Mouse (Mus musculus) cerebellum, postnatal 36 days (tissue): ENCODE data around the gene Stub1.

Source experiments
- DNase-seq, 2 experiments: peaks; one replicate each; pipeline ENCODE4 v3.0.0; 2021 to 2022; ENCODE audit warnings: mixed read lengths in 2 of 2

Gene Stub1

DNA sequence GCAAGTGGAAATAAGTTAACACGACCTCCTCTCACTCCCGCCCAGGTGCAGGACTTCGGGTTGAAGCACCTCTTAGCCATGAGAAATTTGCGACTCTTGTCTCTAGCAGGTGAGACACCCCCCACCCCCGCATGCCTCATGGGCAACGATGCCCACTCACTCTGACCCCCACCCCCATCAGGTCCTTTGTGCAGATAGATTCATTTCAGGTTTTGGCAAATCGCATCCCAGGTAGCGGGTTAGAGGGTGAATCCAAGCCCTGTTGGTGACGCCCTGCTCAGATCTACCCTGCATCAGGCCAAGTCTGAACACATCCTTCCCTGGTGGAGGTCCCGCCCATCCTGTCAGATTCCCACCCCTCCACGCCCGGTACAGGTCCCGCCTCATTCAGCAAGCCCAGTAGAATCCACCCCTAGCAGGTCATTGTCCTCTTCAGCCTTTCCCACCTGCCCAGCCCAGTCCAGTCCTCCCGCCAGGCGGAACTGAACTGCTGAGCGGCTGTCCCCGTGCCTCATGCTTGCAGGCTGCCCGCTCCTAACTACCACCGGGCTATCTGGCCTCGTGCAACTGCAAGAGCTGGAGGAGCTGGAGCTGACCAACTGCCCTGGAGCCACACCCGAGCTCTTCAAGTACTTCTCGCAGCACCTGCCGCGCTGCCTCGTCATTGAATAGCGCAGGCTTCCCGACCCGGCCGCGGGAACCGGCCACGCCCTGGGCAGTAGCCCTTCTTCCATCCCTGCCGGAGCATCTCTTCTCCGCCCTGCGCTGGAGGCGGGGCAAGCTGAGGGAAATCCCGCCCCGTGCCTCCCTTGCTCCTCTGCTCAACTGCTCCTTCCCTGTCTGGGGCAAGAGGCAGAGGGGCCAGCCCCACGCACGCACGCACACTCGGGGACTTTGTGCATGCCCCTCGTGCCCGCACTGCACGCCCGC lies 14.1 kb downstream of the Stub1 start:
- no peak for DNase-seq

DNA sequence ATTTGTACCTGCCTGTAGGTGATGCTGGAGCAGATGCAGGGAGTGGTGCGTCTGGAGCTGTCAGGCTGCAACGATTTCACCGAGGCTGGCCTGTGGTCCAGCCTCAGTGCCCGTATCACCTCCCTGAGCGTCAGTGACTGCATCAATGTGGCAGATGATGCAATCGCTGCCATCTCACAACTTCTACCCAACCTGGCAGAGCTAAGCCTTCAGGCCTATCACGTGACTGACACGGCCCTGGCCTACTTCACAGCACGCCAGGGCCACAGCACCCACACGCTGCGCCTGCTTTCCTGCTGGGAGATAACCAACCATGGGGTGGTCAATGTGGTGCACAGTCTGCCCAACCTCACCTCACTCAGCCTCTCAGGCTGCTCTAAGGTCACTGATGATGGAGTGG lies 15.5 kb downstream of the Stub1 start:
- no peak for DNase-seq

DNA sequence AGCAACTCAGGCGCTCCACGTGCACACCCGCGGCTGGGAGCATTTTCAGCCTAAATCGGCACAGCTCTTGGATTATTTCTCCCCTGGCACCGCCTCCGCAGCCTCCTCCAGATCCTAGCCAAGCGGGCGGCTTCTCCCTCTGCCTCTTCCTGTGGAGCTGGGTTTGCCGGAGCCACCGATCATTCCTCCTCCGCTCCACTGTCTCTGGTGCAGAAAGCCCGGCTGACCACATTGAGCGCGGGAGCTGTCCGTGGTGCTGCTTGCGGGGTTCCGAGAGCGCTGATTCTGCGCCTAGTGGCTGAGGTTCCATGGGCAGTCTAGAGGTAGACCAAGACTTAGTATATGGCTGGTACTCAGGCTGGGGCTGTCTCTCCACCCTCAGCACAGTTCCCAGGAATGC lies 19.7 kb downstream of the Stub1 start:
- peak; percentile 69 to 70 for DNase-seq

DNA sequence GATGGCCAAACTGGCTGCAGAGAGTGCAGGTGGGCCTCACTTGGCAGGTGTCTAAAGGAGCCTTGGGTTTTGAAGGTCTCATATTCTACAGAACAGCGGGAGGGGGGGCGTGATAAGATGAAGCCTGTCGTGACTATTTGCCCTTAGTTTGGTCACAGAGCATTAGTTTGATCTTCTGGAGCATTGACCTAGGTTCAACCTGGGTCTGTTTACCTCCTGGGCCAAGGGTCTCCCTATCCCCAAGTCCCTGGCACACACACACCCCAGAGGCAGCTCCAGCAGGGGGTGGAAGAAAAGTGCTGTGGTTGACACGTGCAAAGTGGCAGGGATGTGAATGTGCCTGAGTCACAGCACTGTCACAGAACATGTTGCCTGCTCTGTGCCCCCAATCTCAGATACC lies 22.3 kb downstream of the Stub1 start:
- DNase-seq, result peak in 1 of 2 experiments; percentile 10

DNA sequence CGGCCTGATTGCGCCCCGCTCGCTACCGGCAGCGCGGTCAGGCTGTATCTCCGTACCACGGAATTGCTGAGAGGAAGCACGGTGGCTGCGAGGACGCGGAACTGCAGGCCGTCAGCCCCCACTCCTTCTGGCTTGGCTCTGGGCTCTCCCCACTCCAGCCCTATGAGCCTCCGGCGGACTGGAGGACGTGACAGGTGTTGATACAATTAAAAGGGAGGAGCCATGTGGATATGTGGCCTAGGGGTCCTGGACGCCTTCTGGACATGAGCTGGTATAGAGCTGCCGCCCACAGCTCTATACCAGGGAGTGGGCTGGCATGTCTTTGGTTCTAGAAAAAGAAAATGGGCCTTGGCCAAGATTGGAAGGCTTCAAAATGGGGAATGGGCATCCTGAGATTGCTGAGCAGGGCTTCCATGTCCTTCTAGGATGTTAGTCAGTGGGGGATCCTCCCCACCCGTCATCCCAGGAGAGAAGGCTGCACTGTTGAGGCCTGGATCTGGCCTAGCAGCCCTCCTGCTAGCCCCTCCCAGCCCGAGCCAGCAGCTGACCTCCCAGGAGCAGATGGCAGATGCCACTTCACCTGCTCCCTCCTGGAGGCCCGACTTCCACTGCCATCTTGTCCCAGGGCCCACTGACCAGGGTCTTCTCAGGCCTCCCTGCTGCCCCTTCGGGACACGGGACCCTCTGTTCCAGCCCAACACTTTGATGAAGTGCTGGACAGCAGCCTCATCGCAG lies 23.4 kb downstream of the Stub1 start:
- DNase-seq, result peak; percentile 68 to 77

DNA sequence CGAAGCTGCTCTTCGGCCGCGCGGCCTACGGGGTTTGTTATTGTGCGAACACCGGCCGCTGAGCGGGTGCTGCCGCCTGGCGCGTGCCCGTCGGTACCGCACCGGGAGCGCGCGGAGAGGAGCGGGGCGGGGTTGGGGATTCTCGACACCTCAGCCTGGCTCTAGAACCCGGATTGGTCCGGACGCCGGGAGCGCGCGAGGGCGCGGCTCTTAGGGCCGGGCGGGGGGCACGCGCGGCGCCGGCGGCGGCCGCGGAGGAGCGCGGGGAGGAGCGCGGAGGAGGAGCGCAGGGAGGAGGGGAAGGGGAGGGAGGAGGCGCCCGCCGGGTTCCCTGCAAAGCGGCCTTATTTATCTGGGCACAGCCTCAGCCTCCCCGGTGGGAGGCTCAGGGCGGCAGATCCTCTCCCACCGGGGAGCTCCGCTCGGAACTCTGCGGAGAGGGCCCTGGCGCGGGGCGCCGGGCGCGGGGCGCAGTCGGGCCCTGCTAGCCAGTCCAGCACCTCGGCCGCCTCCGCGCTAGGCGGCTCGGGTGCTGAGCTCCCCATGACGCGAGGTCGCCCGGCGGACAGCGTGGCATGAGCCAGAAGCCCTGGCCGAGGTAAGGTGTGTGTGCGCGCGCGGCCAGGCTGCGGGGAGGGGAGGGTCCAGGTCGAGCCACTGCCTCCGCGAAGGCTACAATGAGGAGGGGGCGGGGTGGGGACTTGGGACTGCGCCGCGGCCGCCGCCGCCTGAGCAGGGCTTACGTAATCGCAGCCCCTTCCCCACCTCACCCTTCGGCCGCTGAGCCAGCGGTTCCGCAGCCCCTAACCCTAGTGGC lies 24.2 kb downstream of the Stub1 start, which contains the start of gene Fbxl16:
Gene Fbxl16, plus strand, starts transcription at position 297 of the 817 bp plus-strand sequence.
- peak; percentile 94 to 97 for DNase-seq

GRCm38 (mm10) chr17:25808028-25808427 lies 25.2 kb downstream of the Stub1 start:
- peak in 1 of 2 experiments; percentile 10 for DNase-seq

DNA sequence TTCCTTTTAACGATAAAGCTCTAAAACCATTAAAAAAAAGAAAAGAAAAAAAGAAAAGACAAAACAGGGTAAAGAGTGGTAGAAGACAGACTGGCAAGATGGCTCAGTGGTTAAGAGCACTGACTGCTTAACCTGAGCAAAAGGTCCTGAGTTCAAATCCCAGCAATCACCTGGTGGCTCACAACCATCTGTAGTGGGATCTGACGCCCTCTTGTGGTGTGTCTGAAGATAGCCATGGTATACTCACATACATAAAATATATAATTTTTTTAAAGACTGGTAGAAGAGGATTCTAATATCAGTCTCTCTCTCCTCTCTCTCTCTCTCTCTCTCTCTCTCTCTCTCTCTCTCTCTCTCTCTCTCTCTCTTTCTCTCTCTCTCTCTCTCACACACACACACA lies 25.8 kb downstream of the Stub1 start:
- peak in 1 of 2 experiments; percentile 9 for DNase-seq

DNA sequence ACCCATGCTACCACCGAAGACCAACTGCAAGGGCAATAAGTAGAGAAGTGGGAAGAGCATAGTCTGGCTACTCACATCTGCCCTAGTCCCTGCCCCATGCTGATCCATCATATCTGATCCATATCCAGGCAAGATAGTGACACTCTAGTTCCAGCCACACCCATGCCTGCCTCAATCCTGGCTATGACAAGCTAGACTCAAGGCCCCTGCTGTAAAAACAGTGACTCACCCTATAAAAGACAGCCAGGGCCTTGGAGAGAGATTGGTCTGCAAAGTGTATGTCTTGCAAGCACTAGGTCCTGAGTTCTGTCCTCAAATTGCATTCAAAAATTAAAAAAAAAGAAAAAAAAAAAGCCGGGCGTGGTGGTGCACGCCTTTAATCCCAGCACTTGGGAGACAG lies 26.7 kb downstream of the Stub1 start:
- peak in 1 of 2 experiments; percentile 1 for DNase-seq

- peak in 1 of 2 experiments; percentile 36 for DNase-seq
These were observed 30.2 kb downstream of the Stub1 start for GRCm38 (mm10) chr17:25802825-25803517.

- peak; percentile 64 to 77 for DNase-seq
These were observed 32.2 kb downstream of the Stub1 start for GRCm38 (mm10) chr17:25801029-25801428.

GRCm38 (mm10) chr17:25796951-25797369 lies 36.2 kb downstream of the Stub1 start, which contains the start of gene Metrn:
Metrn (minus strand) TSS chr17:25797136.
- peak in 1 of 2 experiments; percentile 67 for DNase-seq

GRCm38 (mm10) chr17:25796211-25796771 lies 36.9 kb downstream of the Stub1 start:
- no peak for DNase-seq

GRCm38 (mm10) chr17:25795609-25796092 lies 37.6 kb downstream of the Stub1 start, which contains the start of gene AC134908.4:
AC134908.4 (minus strand) TSS chr17:25795659.
- no peak for DNase-seq

- peak in 1 of 2 experiments; percentile 11 for DNase-seq
These were observed 38.2 kb downstream of the Stub1 start for GRCm38 (mm10) chr17:25794998-25795397.

DNA sequence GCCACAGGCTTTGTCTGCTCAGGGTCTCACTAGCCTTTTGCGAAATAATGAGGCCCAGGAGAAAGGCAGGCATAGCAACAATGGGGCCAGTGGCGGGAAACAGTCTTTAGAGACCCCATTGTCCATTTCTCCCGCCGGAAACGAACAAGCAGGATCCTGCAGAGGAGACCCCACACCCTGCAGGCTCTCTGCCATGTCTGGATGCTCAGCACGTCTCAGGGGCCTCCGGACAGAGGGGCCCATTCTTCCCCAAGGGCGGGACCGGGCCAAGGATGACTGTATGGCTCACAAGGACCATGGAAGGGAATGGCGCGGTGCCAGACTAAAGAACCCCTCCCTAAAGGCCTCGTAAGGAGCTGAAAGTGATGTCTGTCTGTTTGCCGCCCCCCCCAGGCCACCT lies 39.0 kb downstream of the Stub1 start:
- DNase-seq, result peak in 1 of 2 experiments; percentile 19

DNA sequence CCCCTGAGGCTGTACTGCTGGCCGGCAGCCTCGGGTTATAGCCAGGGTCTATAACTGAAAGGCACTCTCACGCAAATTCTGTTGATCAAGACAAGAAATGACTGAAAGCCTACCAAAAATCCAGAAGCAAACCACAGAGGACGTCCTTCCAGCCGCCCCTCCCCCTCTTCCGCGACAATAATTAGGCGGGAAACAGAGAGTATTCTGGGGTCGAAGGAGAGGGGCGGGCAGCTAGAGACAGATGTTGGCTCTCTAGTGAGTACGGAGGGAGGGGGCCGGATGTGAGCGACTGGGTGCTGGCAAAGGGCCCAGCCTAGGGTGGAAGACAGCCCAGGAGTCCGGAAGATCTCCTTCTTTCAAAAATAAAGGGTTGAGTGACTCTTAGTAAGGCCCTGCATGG lies 40.6 kb downstream of the Stub1 start, which contains the start of gene Fam173a:
Gene Fam173a, minus strand, starts transcription at position 287 of the 400 bp plus-strand sequence.
- peak; percentile 53 to 57 for DNase-seq

- DNase-seq, result peak; percentile 86 to 90
These were observed 41.2 kb downstream of the Stub1 start for GRCm38 (mm10) chr17:25791843-25792527.

GRCm38 (mm10) chr17:25791320-25791842 lies 41.8 kb downstream of the Stub1 start:
- DNase-seq, result no peak
